Mouse (Mus musculus) liver, adult 2 months (tissue): ENCODE measurements around the gene Mypop. TPM values are rescaled to one million over a fixed set of nuclear protein-coding genes. Genes with fewer than 3 reads are reported as not detected.

Experiments
- DNase-seq: peaks from one replicate; pipeline ENCODE4 v3.0.0-alpha.2; 2011; ENCODE audit warnings: low read depth, low spot score; ENCODE audit errors: extremely low read depth
- H3K27ac ChIP-seq: fragments of 200-500 bp; replicated peaks from 2 replicates; pipeline ENCODE4 v1.5.1; 2012; ENCODE audit warnings: low read depth, mild to moderate bottlenecking, control low read depth, inconsistent platforms, low read length; ENCODE audit not compliant: insufficient read depth
- H3K27me3 ChIP-seq: fragments of 200-500 bp; 2 replicates; pipeline ENCODE4 v1.6.1; 2012; ENCODE audit warnings: mild to moderate bottlenecking, moderate library complexity, low read length, inconsistent platforms; ENCODE audit not compliant: control insufficient read depth, insufficient read depth
- H3K36me3 ChIP-seq: fragments of 200-500 bp; 2 replicates; pipeline ENCODE4 v1.6.1; 2012; ENCODE audit warnings: low read length, inconsistent platforms; ENCODE audit not compliant: control insufficient read depth, insufficient read depth
- H3K4me1 ChIP-seq: fragments of 200-500 bp; 2 replicates; pipeline ENCODE4 v1.6.1; 2011; ENCODE audit warnings: low read length; ENCODE audit not compliant: control insufficient read depth, insufficient read depth
- H3K4me3 ChIP-seq: fragments of 200-500 bp; 2 replicates; pipeline ENCODE4 v1.5.1; 2011; ENCODE audit warnings: low read depth, mild to moderate bottlenecking, control low read depth, low read length, moderate library complexity; ENCODE audit not compliant: insufficient read depth
- H3K79me2 ChIP-seq: fragments of 200-500 bp; 2 replicates; pipeline ENCODE4 v1.6.1; 2012; ENCODE audit warnings: inconsistent platforms, mild to moderate bottlenecking, low read length, moderate library complexity; ENCODE audit not compliant: control insufficient read depth, insufficient read depth
- H3K9ac ChIP-seq: fragments of 200-500 bp; 2 replicates; pipeline ENCODE4 v1.6.1; 2012; ENCODE audit warnings: low read depth, mild to moderate bottlenecking, control low read depth, inconsistent platforms, low read length
- CTCF ChIP-seq: fragments of 200-500 bp; IDR thresholded peaks from 2 replicates; pipeline ENCODE4 v1.5.1; 2011; ENCODE audit warnings: low read depth, low read length, control low read depth
- POLR2A ChIP-seq: fragments of 200-500 bp; IDR thresholded peaks from 2 replicates; pipeline ENCODE4 v1.6.1; 2011; ENCODE audit warnings: low read length, control low read depth; ENCODE audit not compliant: insufficient read depth; ENCODE audit errors: extremely low read depth
- WGBS: fragments of 180-500 bp; shearing (Covaris S2); methylation state at CpG from one replicate; pipeline ENCODE4 v1.1.7; 2018; 5-methylcytosine and 5-hydroxymethylcytosine counted together
- polyA plus RNA-seq: library from polyadenylated mRNA; depleted of rRNA; stranded (reverse); fragments of >200 nt; gene quantifications from 2 replicates; pipeline ENCODE4 v1.2.3, GENCODE M21; 2012
- total RNA-seq: library from RNA; depleted of rRNA; stranded (reverse); fragments of >200 nt; gene quantifications from 2 replicates; pipeline ENCODE4 v1.2.3, GENCODE M21; 2014

Gene Mypop
- total and polyA plus RNA-seq, 2 experiments = 0.65 to 3.1 TPM

DNA sequence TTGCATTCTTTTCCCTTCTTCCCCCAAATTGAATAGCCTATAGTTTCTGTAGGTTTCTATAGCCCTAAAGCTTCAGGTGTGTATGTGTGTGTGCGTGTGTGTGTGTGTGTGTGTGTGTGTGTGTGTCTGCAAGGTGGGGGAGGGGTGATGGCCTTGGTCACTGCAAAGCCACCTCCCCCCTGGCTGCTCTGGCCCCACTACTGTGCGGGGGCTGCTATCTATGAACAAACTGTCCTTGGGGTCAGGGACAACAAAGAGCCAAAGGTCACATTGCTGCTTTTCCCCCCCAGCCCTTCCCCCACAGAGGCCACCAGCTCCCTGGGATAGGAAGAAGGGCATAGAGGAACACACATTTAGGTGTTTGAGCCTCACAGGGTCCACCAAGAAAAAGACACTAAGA, 21.8 kb downstream of the Mypop start:
- 11% methylated on average over 2 of the region's 2 CpGs for WGBS
- no peaks in the 10 kb centered on the region for H3K27me3 ChIP-seq
- H3K4me3 ChIP-seq = no peak overlapping the region
- peak overlapping the region; percentile 90 for H3K27ac ChIP-seq
- TF ChIP-seq CTCF = no peak
- no peak for TF ChIP-seq POLR2A
- peak overlapping the region; percentile 29 for H3K9ac ChIP-seq
- no peaks in the 10 kb centered on the region for H3K79me2 ChIP-seq
- H3K4me1 ChIP-seq = peaks cover 59% of the 10 kb centered on the region
- DNase-seq = peak; percentile 74
- peaks cover 12% of the 10 kb centered on the region; the same call in 1 of the 2 replicates for H3K36me3 ChIP-seq

DNA sequence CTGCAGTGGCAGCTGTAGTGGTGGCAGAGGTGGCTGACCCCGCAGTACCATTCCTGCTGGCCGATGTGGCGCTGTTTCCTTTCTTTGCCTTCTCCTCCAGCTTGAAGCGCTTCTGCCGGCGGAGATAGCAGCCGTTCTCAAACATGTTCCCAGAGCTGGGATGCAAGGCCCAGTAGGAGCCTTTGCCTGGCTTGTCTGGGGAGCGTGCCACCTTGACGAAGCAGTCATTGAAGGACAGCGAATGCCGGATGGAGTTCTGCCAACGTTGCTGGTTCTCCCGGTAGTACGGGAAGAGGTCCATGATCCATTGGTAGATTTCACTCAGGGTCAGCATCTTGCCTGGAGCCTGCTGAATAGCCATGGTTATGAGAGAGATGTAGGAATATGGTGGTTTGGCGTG, 23.4 kb downstream of the Mypop start:
- Histone ChIP-seq H3K9ac (peak overlapping the region; percentile 32), H3K36me3 (peaks cover 12% of the 10 kb centered on the region; the same call in 1 of the 2 replicates), H3K4me1 (peaks cover 56% of the 10 kb centered on the region), H3K79me2 (no peaks in the 10 kb centered on the region), H3K4me3 (no peak overlapping the region), H3K27ac (peak overlapping the region; percentile 94), H3K27me3 (no peaks in the 10 kb centered on the region)
- WGBS = 33% methylated on average over 15 of the region's 15 CpGs
- peak; percentile 67 for DNase-seq
- TF ChIP-seq POLR2A (no peak), CTCF (peak; percentile 33; the same call in 1 of the 2 replicates)

DNA sequence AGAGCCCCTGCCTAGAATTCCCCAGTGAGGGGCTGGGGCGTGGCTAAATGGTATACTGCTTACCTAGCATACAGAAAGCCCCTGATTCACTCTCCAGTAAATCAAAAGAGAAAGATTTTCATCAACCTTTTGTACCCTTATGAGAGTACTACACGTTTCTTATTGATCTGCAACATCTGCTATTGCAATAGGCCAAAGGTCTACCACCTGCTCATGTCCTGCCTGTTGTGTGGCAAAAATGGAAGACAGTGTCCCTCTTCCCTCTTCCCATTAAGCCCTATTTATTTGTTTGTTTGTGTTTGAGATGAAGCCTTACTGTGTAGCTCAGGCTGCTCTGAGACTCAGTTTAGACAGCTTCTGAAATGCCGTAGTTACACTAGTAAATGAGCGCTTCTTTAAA, 25.0 kb downstream of the Mypop start:
- no peaks in the 10 kb centered on the region for H3K27me3 ChIP-seq
- H3K4me3 ChIP-seq = no peak overlapping the region
- peak; percentile 97 for DNase-seq
- TF ChIP-seq POLR2A (no peak), CTCF (no peak)
- no peaks in the 10 kb centered on the region for H3K79me2 ChIP-seq
- H3K4me1 ChIP-seq = peaks cover 50% of the 10 kb centered on the region
- peaks cover 12% of the 10 kb centered on the region; the same call in 1 of the 2 replicates for H3K36me3 ChIP-seq
- peak overlapping the region; percentile 28; the same call in 1 of the 2 replicates for H3K9ac ChIP-seq
- 26% methylated on average over 4 of the region's 4 CpGs for WGBS
- peak overlapping the region; percentile 94 for H3K27ac ChIP-seq

DNA sequence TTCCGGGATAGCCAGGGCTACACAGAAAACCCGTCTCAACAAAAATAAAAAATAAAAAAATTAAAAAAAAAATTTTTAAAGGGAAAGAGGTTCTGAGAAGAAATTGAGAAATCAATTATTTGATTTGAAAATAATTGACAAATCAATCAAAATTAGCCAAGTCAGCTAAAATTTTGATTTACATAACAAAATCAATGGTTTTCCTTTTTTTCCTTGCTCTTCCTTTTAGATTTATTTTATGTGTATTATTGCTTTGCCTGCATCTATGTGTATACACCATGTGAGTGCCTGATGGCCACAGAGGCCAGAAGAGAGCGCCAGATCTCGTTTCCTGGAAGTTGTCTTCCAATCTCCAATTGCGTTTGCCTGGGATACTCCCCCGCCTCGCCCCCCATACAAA, 26.9 kb downstream of the Mypop start:
- H3K4me3 ChIP-seq = no peak overlapping the region
- H3K27me3 ChIP-seq = no peaks in the 10 kb centered on the region
- peaks cover 45% of the 10 kb centered on the region for H3K4me1 ChIP-seq
- peak overlapping the region; percentile 97 for H3K27ac ChIP-seq
- H3K79me2 ChIP-seq = peaks cover 14% of the 10 kb centered on the region; the same call in 1 of the 2 replicates
- 16% methylated on average over 7 of the region's 7 CpGs for WGBS
- TF ChIP-seq CTCF = no peak
- TF ChIP-seq POLR2A = no peak
- H3K9ac ChIP-seq = peak overlapping the region; percentile 32; the same call in 1 of the 2 replicates
- H3K36me3 ChIP-seq = peaks cover 12% of the 10 kb centered on the region; the same call in 1 of the 2 replicates
- DNase-seq = peak; percentile 59

DNA sequence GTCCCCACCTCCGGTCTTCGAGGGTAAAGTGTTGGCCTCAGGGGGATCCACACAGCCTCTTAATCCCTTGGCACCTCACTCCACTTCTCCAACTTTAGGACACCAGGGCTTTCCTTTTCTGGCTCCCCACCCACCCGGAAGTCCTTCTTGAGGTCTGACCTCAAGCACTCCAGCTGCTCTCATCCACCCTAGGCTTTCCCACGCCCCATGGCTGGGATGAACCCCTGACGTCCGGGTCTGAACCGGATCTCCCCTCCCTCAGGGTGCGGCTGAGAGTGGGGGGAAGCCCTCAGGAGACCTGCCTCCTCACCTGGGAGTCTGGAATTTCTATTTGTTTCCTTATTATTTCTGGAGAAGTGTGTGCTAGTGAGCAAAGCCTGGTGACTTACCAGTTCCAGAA, 30.0 kb downstream of the Mypop start:
- H3K79me2 ChIP-seq = peaks cover 23% of the 10 kb centered on the region; the same call in 1 of the 2 replicates
- 7% methylated on average over 8 of the region's 8 CpGs for WGBS
- DNase-seq = no peak
- H3K27ac ChIP-seq = peak overlapping the region; percentile 93
- no peaks in the 10 kb centered on the region for H3K36me3 ChIP-seq
- H3K4me3 ChIP-seq = peak overlapping the region; percentile 46
- H3K9ac ChIP-seq = peak overlapping the region; percentile 67
- peaks cover 22% of the 10 kb centered on the region for H3K4me1 ChIP-seq
- no peaks in the 10 kb centered on the region for H3K27me3 ChIP-seq
- TF ChIP-seq POLR2A = no peak
- TF ChIP-seq CTCF = no peak

DNA sequence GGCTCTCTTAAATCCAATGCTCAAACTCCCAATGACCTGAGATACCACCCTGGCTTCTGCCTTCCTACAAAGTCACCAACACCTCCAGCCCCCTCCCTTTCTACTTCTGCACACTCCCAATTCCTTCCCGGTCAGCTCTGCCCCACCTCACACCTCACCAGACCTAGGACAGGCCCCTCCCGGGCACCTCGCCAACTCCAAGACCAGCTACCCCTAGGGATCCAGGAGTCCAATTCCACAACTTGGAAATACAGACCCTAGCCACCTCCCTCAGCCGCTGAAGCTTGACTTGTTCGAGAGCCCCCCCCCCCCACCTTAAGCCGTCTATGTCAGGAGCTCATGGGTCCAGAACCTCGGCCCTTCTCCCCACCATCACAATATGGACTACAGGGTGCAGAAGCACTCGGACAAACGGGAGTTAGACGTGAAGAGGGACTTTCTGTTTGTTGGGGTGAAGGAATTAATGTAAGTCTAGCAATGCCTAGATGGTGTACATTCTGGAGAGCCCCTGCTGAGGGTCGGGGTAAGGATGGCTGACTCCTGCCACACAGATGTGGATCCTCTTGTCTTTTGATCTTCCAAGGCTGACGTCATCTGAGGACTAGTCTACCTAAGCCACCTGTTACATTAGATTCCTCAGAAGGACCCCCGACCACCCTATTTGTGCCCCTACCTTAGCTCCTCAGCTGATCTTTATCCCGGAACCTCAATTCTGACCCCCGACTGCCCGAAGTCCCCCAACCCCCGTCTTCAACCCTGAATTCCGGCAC, 31.3 kb downstream of the Mypop start:
- Histone ChIP-seq H3K4me3 (peak overlapping the region; percentile 99), H3K27me3 (no peaks in the 10 kb centered on the region), H3K36me3 (no peaks in the 10 kb centered on the region), H3K4me1 (peaks cover 16% of the 10 kb centered on the region), H3K27ac (peak overlapping the region; percentile 93), H3K79me2 (peaks cover 25% of the 10 kb centered on the region; the same call in 1 of the 2 replicates), H3K9ac (peak overlapping the region; percentile 99)
- WGBS = 18% methylated on average over 18 of the region's 18 CpGs
- DNase-seq = peak; percentile 61
- TF ChIP-seq CTCF = no peak
- TF ChIP-seq POLR2A = no peak
